Mouse (Mus musculus) adrenal gland (tissue): ENCODE results near the gene Dusp27.

ENCODE experiments used
- intact Hi-C: fragments of 180-260 bp; cut with DNase I; formaldehyde crosslinking; loops from one replicate; pipeline ENCODE4 v1.15.1; 2025
- long read RNA-seq, 2 experiments: library from polyadenylated mRNA; unstranded; transcript quantifications; one replicate each; pipeline ENCODE4 v2.0.0; 2020; ENCODE audit warnings: borderline replicate concordance in 1 of 2; ENCODE audit not compliant: insufficient replicate concordance in 1 of 2

Dusp27 gene
- long read RNA-seq, experiment 1, result 0 reads
- long read RNA-seq, experiment 2, result 0 reads

DNA sequence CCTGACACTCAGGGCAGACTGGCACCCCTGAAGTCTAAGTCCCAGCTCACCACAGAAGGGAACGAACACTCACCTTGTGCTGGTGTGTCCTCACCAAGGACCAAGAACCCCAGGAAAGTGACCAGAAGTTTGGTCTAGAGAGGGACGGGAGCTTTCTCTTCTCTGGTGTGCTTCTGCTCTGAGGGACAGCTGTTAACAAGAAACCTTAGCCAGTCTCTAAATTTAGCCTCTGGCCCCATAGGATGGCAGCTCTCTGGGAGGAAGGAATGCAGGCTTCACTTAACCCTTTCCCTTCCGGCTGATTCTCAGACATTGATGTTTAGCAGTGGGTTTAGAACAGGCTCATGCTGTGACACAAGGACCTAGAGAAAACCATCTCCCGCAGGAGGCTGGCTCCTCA lies at the start of gene Dusp27:
Gene Dusp27 (minus strand): TSS at position 204 of the 400 bp plus-strand sequence.
- intact Hi-C loops, result no loop called here

DNA sequence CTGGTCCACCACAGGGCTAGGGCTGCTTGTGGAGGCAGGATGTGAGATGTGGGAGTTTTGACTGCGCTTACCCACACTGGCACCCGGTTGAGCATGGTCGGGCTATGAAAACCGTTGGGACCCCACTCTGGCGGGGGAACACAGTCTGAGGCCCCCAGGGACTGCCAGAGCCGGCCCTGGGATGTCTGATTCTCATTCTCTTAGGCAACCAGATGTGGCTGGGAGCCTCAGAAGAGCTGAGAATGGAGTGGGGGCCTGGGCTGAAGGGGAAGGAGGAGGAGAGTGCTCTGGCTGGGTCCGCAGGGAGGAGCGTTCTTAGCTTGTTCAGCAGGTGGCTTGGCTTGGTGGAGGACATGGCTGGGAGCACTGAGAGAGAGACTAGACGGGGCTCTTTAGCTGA lies 45.9 kb upstream of the Dusp27 start:
- intact Hi-C loops, result no loop called here

DNA sequence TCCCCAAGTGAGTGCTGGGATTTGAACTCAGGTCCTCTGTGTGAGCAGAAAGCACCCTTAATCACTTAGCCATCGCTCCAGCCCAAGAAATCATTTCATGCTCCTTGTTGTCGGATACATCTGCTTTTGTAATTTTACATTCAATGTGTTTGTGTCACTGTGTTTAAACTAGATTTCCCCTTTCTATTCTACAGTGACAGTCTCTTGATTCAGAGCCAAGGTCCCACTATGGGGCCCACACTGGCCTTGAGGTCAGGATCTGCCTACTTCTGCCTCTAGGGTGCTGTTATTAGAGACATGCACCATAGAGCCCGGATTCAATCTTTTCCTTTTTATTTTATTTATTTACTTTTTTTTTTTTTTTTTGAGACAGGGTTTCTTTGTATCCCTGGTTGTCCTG lies 45.3 kb upstream of the Dusp27 start:
- intact Hi-C loops, result no loop called here

DNA sequence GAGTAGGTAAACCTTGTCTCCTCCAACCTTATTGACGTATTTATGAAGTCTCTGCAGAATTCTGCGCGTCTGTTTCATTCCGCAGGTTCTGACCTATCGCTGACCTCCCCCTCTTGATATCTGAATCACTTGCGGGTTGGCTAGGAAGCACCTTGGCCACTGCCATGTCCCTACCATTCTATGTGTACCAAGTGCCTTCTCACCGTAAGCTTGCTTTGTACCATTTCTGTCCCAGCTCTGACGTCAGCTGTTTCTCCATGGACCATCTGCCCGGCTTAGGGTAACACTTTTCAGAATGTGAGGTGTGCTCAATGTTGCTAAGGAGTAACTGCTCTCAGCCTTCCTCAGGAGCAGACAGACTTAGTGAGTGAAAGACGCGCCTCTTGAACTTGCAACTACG lies 43.1 kb upstream of the Dusp27 start:
- intact Hi-C loops, result no loop called here

DNA sequence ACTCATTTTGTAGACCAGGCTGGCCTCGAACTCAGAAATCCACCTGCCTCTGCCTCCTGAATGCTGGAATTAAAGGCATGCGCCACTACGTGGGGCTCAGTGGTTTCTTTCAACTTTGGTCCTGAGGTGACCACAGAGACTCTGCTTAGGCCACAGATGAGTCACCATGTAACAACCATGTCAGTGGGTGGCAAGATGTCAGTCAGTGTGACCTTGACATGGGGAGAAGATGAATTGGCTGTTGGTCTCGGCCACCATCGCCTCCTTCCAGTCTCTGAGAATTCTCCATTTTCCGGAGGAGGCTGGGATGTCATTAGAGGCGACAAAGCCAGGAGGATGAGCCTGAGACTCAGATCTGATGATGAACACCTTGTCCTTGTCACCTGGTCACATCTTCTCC lies 42.0 kb upstream of the Dusp27 start:
- intact Hi-C loops, result no loop called here

DNA sequence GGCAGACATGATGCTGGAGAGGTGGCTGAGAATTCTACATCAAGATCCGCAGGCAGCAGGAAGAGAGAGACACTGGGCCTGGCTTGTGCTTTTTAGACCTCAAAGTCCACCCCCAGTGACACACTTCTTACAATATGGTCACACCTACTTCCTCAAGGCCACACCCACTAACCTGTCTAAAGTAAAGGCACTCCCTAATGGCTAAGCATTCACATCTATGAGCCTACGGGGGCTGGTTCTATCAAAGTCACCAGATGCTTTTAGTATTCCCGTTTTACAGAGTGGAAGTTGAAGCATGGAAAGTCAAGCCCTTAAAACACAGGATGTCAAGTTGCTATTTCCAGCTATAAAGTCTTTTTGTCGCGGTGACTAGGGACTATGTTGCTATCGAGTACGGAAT lies 40.3 kb upstream of the Dusp27 start:
- intact Hi-C loops, result no loop called here

DNA sequence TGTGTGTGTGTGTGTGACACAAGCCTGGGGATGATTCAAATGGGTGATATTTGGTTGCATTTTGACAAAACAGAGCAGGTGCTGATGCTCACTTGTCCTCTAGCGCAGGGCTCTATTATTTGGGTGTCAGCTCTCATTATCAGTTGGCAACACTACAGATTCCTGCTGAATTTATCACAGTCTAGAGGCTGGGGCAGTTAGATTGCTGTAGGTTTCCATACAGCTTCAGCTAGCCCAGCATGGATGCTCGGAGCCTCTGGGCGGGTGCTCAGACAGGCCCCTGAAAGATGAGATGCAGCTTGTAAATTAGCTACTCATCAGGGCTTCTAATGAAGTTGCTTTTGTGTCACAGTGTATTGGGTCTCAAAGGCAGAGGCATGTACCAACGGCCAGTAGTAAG lies 39.7 kb upstream of the Dusp27 start:
- intact Hi-C loops, result no loop called here

DNA sequence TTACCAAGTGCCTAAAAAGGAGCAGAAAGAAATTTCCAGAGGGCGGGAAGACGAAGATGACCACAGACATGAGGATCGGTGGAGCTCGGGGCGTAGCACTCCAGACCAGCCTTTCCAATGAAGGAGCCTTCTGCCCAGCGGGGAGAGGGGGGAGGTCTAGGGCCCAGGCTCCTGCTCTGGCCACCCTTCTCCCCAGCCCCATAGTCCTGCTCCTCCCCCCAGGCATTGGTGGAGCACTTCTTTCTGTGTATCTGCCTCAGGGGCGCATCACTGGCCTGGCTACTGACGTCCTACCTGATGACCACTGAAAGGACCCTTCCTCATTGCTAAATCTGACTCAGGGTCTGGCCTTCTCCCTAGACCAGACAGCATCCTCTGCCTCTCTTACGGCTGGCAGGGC lies 37.4 kb upstream of the Dusp27 start:
- intact Hi-C loops, result no loop called here

DNA sequence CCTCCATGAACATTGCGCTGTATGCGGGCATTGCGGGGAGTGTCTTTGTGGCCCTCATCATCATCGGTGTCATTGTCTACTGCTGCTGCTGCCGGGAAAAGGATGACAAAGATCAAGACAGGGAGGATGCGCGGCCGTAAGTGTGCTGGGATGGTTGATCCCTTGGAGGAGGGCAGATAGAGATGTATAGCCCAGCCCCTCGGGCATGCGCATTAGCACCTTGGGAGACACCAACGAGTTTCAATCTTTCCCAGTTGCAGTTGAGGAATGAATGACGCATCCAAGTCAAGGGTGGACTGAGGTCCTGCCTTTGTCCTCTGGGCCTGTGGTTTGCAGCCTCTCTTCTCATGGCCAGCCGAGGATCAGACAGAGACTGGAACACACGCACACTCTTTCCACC lies 36.9 kb upstream of the Dusp27 start:
- intact Hi-C loops, result no loop called here

DNA sequence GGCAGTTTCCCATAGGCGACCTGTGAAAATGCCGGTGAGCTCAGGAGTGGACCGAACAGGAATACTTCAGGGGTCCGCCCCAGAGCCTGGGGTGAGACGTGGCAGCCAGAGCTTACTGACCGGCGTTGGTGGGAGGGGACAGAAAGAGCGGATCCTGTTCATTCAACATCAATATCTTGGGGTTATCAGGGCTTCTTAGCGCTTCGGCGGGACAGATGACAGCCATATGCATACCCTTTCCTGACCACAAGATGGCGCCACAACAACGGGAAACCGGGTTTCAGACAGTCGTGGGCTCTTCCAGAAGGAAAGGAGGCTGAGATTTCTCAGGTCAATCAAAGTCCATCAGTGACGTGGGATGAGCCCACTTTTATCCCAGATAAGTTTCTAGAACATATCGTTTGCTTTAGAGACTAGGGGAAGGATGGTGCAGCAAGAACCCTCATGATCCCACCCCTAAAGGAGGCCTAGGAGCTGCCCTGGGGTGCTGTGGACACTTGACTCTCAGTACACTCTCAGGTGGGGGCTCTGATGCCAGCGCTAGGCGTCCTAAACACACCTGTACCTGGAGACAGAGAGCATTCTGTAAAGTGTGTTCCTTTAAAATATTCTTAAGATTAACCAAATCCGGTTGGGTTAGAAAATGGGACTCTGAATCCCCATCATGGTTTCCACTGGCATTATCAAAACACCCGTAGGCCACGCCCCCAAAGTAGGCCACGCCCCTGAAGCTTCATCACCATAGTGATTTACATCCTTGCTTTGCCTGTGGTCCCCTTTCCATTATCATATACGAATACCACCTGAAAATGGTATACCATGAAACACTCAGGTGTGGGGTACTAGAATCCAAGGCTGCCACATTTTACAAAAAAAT lies 33.1 kb upstream of the Dusp27 start:
- intact Hi-C loops, result loop anchor here (1.0 to 2.0 kb wide), 2 partner anchors 158 to 200 kb away; no protein-coding TSS in a partner anchor

DNA sequence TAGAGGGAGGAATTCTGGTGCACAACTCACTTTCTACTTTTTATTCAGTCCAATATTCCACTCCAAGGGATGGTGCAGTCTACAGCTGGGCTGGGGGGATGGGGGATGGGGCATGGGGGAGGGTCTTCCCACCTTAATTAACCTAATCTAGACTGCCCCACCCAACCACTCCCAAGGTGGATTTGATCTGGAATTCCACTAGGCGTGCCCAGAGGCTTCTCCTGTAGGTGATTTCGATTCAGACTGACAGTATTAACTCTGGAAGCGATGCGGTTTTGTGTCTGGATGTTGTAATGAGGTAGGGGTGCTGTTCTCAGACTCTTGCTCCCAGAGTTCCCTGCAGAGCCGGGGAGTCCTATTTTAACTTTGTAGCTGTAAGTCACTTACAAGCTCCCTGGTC lies 32.4 kb upstream of the Dusp27 start:
- intact Hi-C loops, result loop anchor here (1.0 to 2.0 kb wide), 2 partner anchors 159 to 201 kb away; no protein-coding TSS in a partner anchor

DNA sequence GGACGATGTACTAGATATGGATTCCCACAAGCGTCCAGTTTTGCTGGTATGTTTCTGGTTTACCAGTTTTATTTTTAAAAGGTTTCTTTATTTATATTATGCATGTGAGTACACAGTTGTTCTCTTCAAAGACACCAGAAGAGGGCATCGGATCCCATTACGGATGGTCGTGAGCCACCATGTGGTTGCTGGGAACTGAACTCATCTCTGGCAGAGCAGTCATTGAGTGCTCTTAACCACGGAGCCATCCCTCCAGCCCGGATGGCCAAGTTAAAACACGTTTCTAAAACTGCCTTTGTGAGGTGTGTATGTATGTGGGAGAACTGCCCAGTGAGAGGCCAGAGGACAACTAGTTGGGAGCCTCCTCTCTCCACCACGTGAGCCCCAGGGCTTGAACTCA lies 30.9 kb upstream of the Dusp27 start:
- intact Hi-C loops, result loop anchor here (2.0 kb wide), 1 partner anchor 304 kb away; no protein-coding TSS in a partner anchor

DNA sequence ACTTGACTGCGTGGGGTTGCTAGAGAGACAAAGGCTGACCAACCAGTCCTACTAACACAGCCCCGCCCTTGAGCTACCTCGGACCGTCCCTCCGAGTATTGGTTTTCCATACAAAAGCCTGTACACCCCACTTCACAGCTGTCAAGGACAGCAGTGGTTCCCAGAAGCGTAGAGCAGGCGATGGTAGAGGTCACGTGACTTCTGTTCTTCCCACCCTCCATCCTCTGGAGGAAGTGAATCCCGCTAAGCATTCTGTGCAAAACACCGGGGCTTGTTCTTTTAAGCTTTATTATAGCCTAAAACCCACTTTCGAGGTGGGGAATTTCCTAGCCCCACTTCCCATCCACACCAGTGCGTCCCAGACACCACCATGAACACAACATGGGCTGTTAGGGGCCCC lies 30.0 kb upstream of the Dusp27 start:
- intact Hi-C loops, result loop anchor here (2.0 kb wide), 1 partner anchor 303 kb away; no protein-coding TSS in a partner anchor

DNA sequence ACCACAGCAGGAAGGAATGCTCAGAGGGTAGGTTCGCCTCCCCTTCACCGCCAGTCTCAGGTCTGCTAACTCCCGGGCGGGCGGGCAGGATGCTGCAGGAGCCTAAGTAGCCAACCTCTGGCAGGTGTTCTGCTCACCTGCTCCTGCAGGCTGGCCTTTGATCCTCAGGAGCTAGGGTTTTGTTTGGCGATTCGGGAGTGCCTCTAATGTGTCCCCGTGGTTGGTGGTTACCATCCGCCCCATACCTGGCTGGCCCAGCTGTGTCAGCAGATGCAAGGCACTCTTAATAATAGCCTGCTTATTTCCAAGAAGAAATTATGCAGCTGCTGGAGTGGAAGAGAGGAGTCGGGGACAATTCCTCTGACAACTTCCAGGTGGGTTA lies 27.4 kb upstream of the Dusp27 start:
- intact Hi-C loops, result loop anchor here (2.0 kb wide), 1 partner anchor 374 kb away; no protein-coding TSS in a partner anchor

DNA sequence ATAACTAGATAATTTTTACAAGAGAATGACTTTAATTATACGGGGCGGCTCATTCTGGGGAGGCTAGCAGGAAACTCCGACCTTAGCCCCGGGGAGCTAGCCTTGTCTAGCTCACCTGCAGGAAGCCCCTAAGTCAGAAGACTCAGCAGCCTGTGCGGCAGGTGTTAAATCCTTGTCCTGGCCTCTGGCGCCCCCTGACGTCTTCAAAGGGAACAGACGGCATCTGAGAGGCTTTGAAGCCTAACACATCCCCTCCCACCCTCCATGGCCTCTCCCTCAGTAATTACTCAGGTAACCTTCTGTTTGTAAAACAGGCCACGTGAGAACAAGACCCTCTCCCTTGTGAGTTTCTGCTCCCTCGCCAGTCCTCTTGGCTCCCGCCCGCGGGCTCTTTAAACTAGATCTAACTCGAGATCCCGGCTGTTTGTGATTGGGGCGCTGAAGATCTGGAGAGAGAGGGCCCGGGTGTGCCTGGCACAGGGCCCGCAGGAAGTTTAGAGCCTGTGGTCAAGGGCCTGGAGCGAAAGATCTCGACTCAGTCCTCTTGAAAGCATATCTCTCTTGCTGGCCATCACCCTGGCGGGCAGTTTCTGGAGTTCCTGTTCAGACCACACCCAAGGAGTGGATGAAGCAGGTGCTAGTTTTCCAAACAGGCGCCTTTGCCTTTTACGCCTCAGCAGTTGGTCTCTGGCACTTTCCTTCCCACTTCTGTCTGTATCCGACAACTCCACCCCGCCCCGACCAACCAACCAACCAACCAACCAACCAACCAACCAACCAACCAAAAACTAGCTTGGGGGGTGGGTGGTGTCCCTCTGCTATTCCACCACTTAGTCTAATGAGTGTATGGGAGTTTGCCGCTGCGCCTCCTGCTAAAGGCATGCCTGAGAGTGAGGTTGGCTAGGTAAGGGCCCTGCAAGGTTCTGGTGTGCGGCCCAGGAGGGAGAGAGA lies 26.7 kb upstream of the Dusp27 start:
- intact Hi-C loops, result loop anchor here (2.0 kb wide), 1 partner anchor 374 kb away; no protein-coding TSS in a partner anchor

DNA sequence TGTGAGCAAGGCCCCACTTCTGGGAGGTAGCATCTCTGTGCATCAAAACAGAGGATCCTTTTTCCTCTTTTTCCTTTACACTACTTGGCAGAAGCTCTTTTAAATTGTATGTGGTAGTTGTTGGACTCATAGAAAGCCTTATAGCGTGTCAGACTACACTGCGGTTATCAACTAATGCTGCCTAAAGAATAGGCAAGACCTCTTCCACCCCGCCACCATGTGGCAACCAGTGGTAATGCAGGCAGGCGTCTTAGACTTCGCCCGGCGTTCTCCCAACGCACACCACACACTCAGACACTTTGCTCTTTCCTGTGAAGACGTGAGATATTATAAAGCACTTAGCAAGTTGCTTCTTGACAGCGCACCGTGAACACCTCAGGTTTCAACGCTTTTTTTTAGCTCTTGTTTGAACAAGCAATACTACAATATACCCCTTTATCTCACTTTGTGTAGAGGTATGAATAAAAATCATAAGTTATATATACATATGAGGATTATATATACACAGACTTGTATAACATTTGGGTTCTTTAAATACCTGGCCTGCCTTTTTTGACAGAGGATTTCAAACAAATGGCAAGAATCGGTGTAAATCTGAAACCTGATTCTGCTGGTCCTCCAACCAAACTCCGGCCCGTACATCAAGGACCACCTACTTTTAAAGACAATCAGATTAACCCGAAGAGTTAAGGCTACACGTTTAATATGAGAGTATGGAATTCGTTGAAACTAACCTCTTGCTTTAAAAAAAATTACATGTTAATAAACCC lies 25.8 kb upstream of the Dusp27 start:
- intact Hi-C loops, result loop anchor here (1.0 to 2.0 kb wide), 3 partner anchors 50 to 373 kb away; no protein-coding TSS in a partner anchor

DNA sequence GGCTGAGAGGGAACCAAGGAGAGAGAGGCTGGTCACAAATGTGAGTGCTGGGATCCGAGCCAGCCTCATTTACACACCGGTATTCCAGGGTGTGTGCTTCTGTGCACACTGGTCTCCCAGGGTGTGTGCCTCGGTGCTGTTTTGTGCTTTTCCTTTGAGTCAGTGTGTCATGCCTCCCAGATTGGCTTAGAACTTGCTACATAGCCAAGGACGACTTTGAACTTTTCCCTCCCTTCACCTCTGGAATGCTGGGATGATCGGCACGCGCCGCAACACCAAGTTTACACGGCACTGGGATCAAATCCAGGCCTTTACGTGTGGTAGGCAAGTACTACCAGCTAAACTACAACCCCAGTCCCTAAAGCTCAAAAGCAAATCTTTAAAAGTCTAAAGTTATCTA lies 24.3 kb upstream of the Dusp27 start:
- intact Hi-C loops, result loop anchor here (2.0 kb wide), 1 partner anchor 151 kb away; no protein-coding TSS in a partner anchor

DNA sequence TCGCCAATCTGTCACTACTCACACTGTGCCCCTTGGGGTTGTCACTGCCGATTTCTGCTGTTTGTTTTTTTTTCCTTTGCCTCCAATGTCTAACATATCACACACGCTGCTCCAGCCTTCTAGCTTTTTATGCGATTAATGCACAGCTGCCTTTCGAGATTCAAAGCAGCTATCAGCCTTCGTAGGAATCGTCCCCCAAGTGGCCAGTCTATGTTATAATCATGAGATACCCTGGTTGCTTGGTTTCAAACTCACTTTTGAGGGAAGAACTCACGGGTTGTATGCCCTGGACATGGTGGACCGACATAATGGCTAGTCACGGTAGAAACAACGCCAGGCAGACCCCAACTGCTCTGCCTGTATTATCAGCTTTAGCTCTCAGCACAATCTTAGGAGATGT lies 23.6 kb upstream of the Dusp27 start:
- intact Hi-C loops, result no loop called here

DNA sequence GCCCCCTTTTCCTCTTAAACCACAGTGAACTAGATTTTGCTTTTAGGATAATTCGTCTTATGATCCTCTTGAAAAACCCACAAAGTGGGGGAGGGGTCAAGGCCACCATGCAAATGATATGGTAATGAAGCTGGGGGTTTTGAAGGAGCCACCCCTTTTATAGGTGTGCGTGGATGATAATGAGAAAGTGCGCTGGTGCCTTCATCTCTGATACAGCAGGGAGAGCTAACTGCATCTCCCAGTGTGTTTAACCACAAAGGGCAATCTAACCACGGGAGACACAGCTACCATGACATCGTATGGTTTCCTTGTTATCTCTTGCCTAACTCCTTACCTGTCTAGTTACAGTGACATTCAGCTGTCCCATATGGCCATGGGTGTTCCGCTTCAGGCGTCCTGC lies 22.3 kb upstream of the Dusp27 start:
- intact Hi-C loops, result no loop called here

DNA sequence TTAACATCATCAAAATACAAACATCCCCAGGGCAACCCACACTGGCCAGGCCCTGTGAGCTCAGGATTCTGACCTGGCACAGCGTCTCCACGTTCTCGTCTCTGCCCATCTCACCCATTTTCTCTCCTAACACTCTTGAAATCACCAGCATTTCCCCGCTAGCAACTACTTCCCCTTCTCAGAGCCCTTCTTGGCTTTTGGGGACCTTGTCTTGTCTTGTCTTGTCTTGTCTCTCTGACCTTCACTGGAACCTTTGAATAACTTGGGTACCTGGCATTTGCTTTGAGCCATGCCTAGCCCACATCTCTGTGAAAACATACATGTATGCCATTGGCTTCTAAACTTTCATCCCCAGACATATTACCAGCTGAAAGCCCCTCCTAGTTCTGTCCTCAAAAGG lies 21.7 kb upstream of the Dusp27 start:
- intact Hi-C loops, result no loop called here

DNA sequence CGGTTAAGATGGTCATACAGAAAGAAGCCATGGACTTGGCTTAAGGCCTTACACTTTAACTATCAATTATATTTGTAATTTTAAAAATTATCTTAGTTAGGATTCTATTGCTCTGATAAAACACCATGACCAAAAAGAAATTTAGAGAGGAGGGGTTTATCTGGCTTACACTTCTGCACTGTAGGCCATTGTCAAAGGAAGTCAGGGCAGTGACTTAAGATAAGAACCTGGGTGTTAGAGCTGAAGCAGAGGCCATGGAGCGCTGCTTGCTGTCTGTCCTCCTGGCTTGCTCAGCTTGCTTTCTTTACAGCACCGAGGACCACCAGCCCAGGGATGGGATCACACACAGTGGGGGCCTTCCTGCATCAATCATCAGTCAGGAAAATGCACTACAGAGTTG lies 19.9 kb upstream of the Dusp27 start:
- intact Hi-C loops, result no loop called here
